Mouse (Mus musculus) heart, embryonic 14.5 days (tissue): ENCODE data around the gene Vps35. TPM values are rescaled to one million over a fixed set of nuclear protein-coding genes. Genes with fewer than 3 reads are reported as not detected.

ENCODE experiments used
- ATAC-seq: fragments of 200-750 bp; cut with Nextera tagmentation; 2 replicates; pipeline ENCODE4 v1.8.0; 2017; ENCODE audit warnings: low read depth, moderate TSS enrichment; ENCODE audit not compliant: insufficient number of reproducible peaks, insufficient read depth, low FRiP score
- H3K27ac ChIP-seq, 2 experiments: fragments of 200-500 bp in 1 of 2; fragments of 300-500 bp in 1 of 2; sonication (generic) in 1 of 2; replicated peaks in 1 of 2; 2 replicates each; pipeline ENCODE4 v1.5.1; 2012 to 2014; ENCODE audit warnings: low read depth in 2 of 2, low read length in 2 of 2, control low read depth in 1 of 2, mild to moderate bottlenecking in 1 of 2, mixed read lengths in 1 of 2; ENCODE audit not compliant: control insufficient read depth in 1 of 2, insufficient read depth in 1 of 2
- H3K27me3 ChIP-seq: fragments of 300-500 bp; sonication (generic); 2 replicates; pipeline ENCODE4 v1.6.1; 2014; ENCODE audit warnings: mild to moderate bottlenecking, low read length, control low read depth; ENCODE audit not compliant: control insufficient read depth, insufficient read depth
- H3K36me3 ChIP-seq: fragments of 300-500 bp; sonication (generic); 2 replicates; pipeline ENCODE4 v1.6.1; 2014; ENCODE audit warnings: mild to moderate bottlenecking, control low read depth, low read length, mixed read lengths; ENCODE audit not compliant: control insufficient read depth, insufficient read depth
- H3K4me1 ChIP-seq, 2 experiments: fragments of 200-500 bp in 1 of 2; fragments of 300-500 bp in 1 of 2; sonication (generic) in 1 of 2; 2 replicates each; pipeline ENCODE4 v1.6.1; 2012 to 2014; ENCODE audit warnings: low read length in 2 of 2, control low read depth in 1 of 2, mixed read lengths in 1 of 2; ENCODE audit not compliant: control insufficient read depth in 2 of 2, insufficient read depth in 2 of 2
- H3K4me2 ChIP-seq: fragments of 300-500 bp; sonication (generic); 2 replicates; pipeline ENCODE4 v1.6.1; 2014; ENCODE audit warnings: mild to moderate bottlenecking, low read length
- H3K4me3 ChIP-seq, 2 experiments: fragments of 200-500 bp in 1 of 2; fragments of 300-500 bp in 1 of 2; sonication (generic) in 1 of 2; 2 replicates each; pipeline ENCODE4 v1.5.1; 2012 to 2014; ENCODE audit warnings: low read length in 2 of 2, mild to moderate bottlenecking in 2 of 2, control low read depth in 1 of 2, low read depth in 1 of 2, moderate library complexity in 1 of 2; ENCODE audit not compliant: control insufficient read depth in 1 of 2, insufficient read depth in 1 of 2
- H3K9ac ChIP-seq: fragments of 300-500 bp; sonication (generic); 2 replicates; pipeline ENCODE4 v1.6.1; 2014; ENCODE audit warnings: mild to moderate bottlenecking, low read length
- H3K9me3 ChIP-seq: fragments of 300-500 bp; sonication (generic); 2 replicates; pipeline ENCODE4 v1.6.1; 2016; ENCODE audit warnings: low read length, control low read depth; ENCODE audit not compliant: control insufficient read depth
- WGBS: fragments of 180-500 bp; shearing (Covaris S2); extraction: QIAGEN DNeasy Blood & Tissue Kit; methylation state at CpG from one replicate; pipeline ENCODE4 v1.1.7; 2014; 5-methylcytosine and 5-hydroxymethylcytosine counted together
- polyA plus RNA-seq: library from polyadenylated mRNA; unstranded; fragments of >200 nt; fragmentation: Nextera tagmentation; extraction: Ambion mirVana; gene quantifications from 2 replicates; pipeline ENCODE4 v1.2.1, GENCODE M21; 2014

The Vps35 gene
- 106 and 110 TPM in 2 replicates for polyA plus RNA-seq

GRCm38 (mm10) chr8:85299434-85300077, at the start of gene Vps35, which contains the start of gene Orc6:
TSS of gene Vps35 (minus strand) at chr8:85299802.
TSS of gene Orc6 (plus strand) at chr8:85299632.
- WGBS, result under 1% methylated on average over 63 of the region's 63 CpGs
- H3K4me1 ChIP-seq, result peaks cover 0 to 33% of the 10 kb centered on the region in 2 experiments; a peak in 3 of 4 replicates
- H3K4me3 ChIP-seq, result peak within 1 kb of the TSS; percentile 96 to 99
- peak within 1 kb of the TSS; percentile 95 to 98 for H3K27ac ChIP-seq
- H3K27me3 ChIP-seq, result no peaks in the 10 kb centered on the region
- peak within 1 kb of the TSS; percentile 81 for H3K4me2 ChIP-seq
- peak; percentile 97 for ATAC-seq
- no peaks in the 10 kb centered on the region for H3K9me3 ChIP-seq
- H3K36me3 ChIP-seq, result peaks cover 34% of the 10 kb centered on the region
- H3K9ac ChIP-seq, result peak within 1 kb of the TSS; percentile 90

GRCm38 (mm10) chr8:85339871-85340573, 40.4 kb upstream of the Vps35 start:
- Histone ChIP-seq H3K9ac (no peak overlapping the region), H3K4me3 (no peak overlapping the region), H3K4me1 (no peaks in the 10 kb centered on the region), H3K27me3 (no peaks in the 10 kb centered on the region), H3K4me2 (no peak overlapping the region), H3K27ac (no peak overlapping the region), H3K9me3 (no peaks in the 10 kb centered on the region), H3K36me3 (peaks cover 81% of the 10 kb centered on the region)
- WGBS, result 85% methylated on average over 5 of the region's 5 CpGs
- ATAC-seq, result no peak

- no peak for ATAC-seq
These were observed 38.1 kb upstream of the Vps35 start for GRCm38 (mm10) chr8:85337681-85338080.

GRCm38 (mm10) chr8:85336211-85336933, 36.8 kb upstream of the Vps35 start:
- ATAC-seq, result no peak
- Histone ChIP-seq H3K4me1 (no peaks in the 10 kb centered on the region), H3K27me3 (no peaks in the 10 kb centered on the region), H3K4me3 (no peak overlapping the region), H3K27ac (no peak overlapping the region), H3K9ac (no peak overlapping the region), H3K36me3 (peaks cover 96% of the 10 kb centered on the region), H3K9me3 (no peaks in the 10 kb centered on the region), H3K4me2 (no peak overlapping the region)
- WGBS, result 76% methylated on average over 6 of the region's 6 CpGs

More at GRCm38 (mm10) chr8:85337681-85338080, 38.1 kb upstream of the Vps35 start:
- H3K9ac ChIP-seq, result no peak overlapping the region
- WGBS, result 71% methylated on average over 4 of the region's 4 CpGs
- no peaks in the 10 kb centered on the region for H3K4me1 ChIP-seq
- no peak overlapping the region for H3K4me2 ChIP-seq
- no peaks in the 10 kb centered on the region for H3K9me3 ChIP-seq
- no peak overlapping the region for H3K27ac ChIP-seq
- peaks cover 96% of the 10 kb centered on the region for H3K36me3 ChIP-seq
- H3K4me3 ChIP-seq, result no peak overlapping the region
- no peaks in the 10 kb centered on the region for H3K27me3 ChIP-seq

- Histone ChIP-seq H3K36me3 (peaks cover 96% of the 10 kb centered on the region), H3K4me2 (no peak overlapping the region), H3K27me3 (no peaks in the 10 kb centered on the region), H3K4me3 (no peak overlapping the region), H3K4me1 (no peaks in the 10 kb centered on the region), H3K9ac (no peak overlapping the region), H3K27ac (no peak overlapping the region), H3K9me3 (no peaks in the 10 kb centered on the region)
- no peak for ATAC-seq
These were observed 35.5 kb upstream of the Vps35 start for GRCm38 (mm10) chr8:85335105-85335504.

GRCm38 (mm10) chr8:85329506-85329905, 29.9 kb upstream of the Vps35 start:
- H3K4me1 ChIP-seq, result no peaks in the 10 kb centered on the region
- peaks cover 97% of the 10 kb centered on the region for H3K36me3 ChIP-seq
- H3K27me3 ChIP-seq, result no peaks in the 10 kb centered on the region
- H3K4me3 ChIP-seq, result no peak overlapping the region
- H3K4me2 ChIP-seq, result no peak overlapping the region
- no peak overlapping the region for H3K27ac ChIP-seq
- no peak overlapping the region for H3K9ac ChIP-seq
- WGBS, result 56% methylated on average over 1 of the region's 1 CpGs
- ATAC-seq, result no peak
- H3K9me3 ChIP-seq, result no peaks in the 10 kb centered on the region

- no peak overlapping the region for H3K9ac ChIP-seq
- H3K4me2 ChIP-seq, result no peak overlapping the region
- no peak overlapping the region for H3K27ac ChIP-seq
- no peak overlapping the region for H3K4me3 ChIP-seq
- no peaks in the 10 kb centered on the region for H3K9me3 ChIP-seq
- H3K36me3 ChIP-seq, result peaks cover 97% of the 10 kb centered on the region
- no peak for ATAC-seq
- 77% methylated on average over 9 of the region's 9 CpGs for WGBS
- H3K27me3 ChIP-seq, result no peaks in the 10 kb centered on the region
- H3K4me1 ChIP-seq, result no peaks in the 10 kb centered on the region
These were observed 27.4 kb upstream of the Vps35 start for GRCm38 (mm10) chr8:85327036-85327435.
